Mouse (Mus musculus) neural tube, embryonic 14.5 days (tissue): ENCODE measurements around the gene Prr15l. TPM values are rescaled to one million over a fixed set of nuclear protein-coding genes. Genes with fewer than 3 reads are reported as not detected.

Source experiments
- ATAC-seq: fragments of 200-750 bp; cut with Nextera tagmentation; 2 replicates; pipeline ENCODE4 v1.8.0; 2017; ENCODE audit warnings: low read depth, mild to moderate bottlenecking, moderate TSS enrichment, moderate library complexity
- H3K27ac ChIP-seq: fragments of 300-500 bp; sonication (generic); 2 replicates; pipeline ENCODE4 v1.5.1; 2014; ENCODE audit warnings: low read depth, mild to moderate bottlenecking, control low read depth, low read length, moderate library complexity, mixed read lengths
- H3K27me3 ChIP-seq: fragments of 300-500 bp; sonication (generic); 2 replicates; pipeline ENCODE4 v1.6.1; 2014; ENCODE audit warnings: low read length; ENCODE audit not compliant: control insufficient read depth, insufficient read depth
- H3K36me3 ChIP-seq: fragments of 300-500 bp; sonication (generic); 2 replicates; pipeline ENCODE4 v1.6.1; 2014; ENCODE audit warnings: low read length, mixed read lengths; ENCODE audit not compliant: control insufficient read depth, insufficient read depth
- H3K4me1 ChIP-seq: fragments of 300-500 bp; sonication (generic); 2 replicates; pipeline ENCODE4 v1.6.1; 2014; ENCODE audit warnings: low read length; ENCODE audit not compliant: control insufficient read depth, insufficient read depth
- H3K4me2 ChIP-seq: fragments of 300-500 bp; sonication (generic); 2 replicates; pipeline ENCODE4 v1.6.1; 2014; ENCODE audit warnings: mild to moderate bottlenecking, low read depth, low read length, control low read depth
- H3K4me3 ChIP-seq: fragments of 300-500 bp; sonication (generic); 2 replicates; pipeline ENCODE4 v1.5.1; 2014; ENCODE audit warnings: low read depth, low read length, control low read depth, mixed read lengths
- H3K9ac ChIP-seq: fragments of 300-500 bp; sonication (generic); replicated peaks from 2 replicates; pipeline ENCODE4 v1.6.1; 2014; ENCODE audit warnings: low read depth, mild to moderate bottlenecking, control low read depth, low read length, mixed read lengths
- H3K9me3 ChIP-seq: fragments of 300-500 bp; sonication (generic); 2 replicates; pipeline ENCODE4 v1.6.1; 2016; ENCODE audit warnings: low read length; ENCODE audit not compliant: control insufficient read depth
- WGBS: fragments of 180-500 bp; shearing (Covaris S2); extraction: QIAGEN DNeasy Blood & Tissue Kit; methylation state at CpG from one replicate; pipeline ENCODE4 v1.1.7; 2014; 5-methylcytosine and 5-hydroxymethylcytosine counted together
- polyA plus RNA-seq: library from polyadenylated mRNA; unstranded; fragments of >200 nt; fragmentation: Nextera tagmentation; extraction: Ambion mirVana; gene quantifications from 2 replicates; pipeline ENCODE4 v1.2.1, GENCODE M21; 2014

Gene Prr15l
- polyA plus RNA-seq, 1 experiment from 2014 or later: 0.36 TPM

GRCm38 (mm10) chr11:96916044-96916884 is 11.6 kb upstream of the Prr15l start, which contains the start of gene Cdk5rap3:
Cdk5rap3 (minus strand) TSS chr11:96916496.
- Histone ChIP-seq H3K4me3 (peak within 1 kb of the TSS; percentile 52), H3K9me3 (no peaks in the 10 kb centered on the region), H3K4me1 (peaks cover 6% of the 10 kb centered on the region; the same call in 1 of the 2 replicates), H3K27me3 (no peaks in the 10 kb centered on the region), H3K36me3 (peaks cover 3% of the 10 kb centered on the region; the same call in 1 of the 2 replicates), H3K27ac (peak within 1 kb of the TSS; percentile 36), H3K9ac (peak within 1 kb of the TSS; percentile 53), H3K4me2 (peak within 1 kb of the TSS; percentile 81)
- peak; percentile 98 for ATAC-seq
- WGBS: under 1% methylated on average over 55 of the region's 55 CpGs

- Histone ChIP-seq H3K4me1 (peaks cover 6% of the 10 kb centered on the region; the same call in 1 of the 2 replicates), H3K27me3 (no peaks in the 10 kb centered on the region), H3K4me2 (peak overlapping the region; percentile 33), H3K9me3 (no peaks in the 10 kb centered on the region), H3K9ac (no peak overlapping the region), H3K27ac (no peak overlapping the region), H3K4me3 (peak overlapping the region; percentile 16; the same call in 1 of the 2 replicates), H3K36me3 (no peaks in the 10 kb centered on the region)
- ATAC-seq: peak; percentile 5; the same call in 1 of the 2 replicates
- WGBS: 35% methylated on average over 12 of the region's 13 CpGs
Measured at GRCm38 (mm10) chr11:96916885-96917396, 11.0 kb upstream of the Prr15l start.

- Histone ChIP-seq H3K9me3 (no peaks in the 10 kb centered on the region), H3K9ac (no peak overlapping the region), H3K27ac (no peak overlapping the region), H3K4me3 (no peak overlapping the region), H3K4me1 (peaks cover 6% of the 10 kb centered on the region; the same call in 1 of the 2 replicates), H3K4me2 (no peak overlapping the region), H3K36me3 (no peaks in the 10 kb centered on the region), H3K27me3 (no peaks in the 10 kb centered on the region)
- WGBS: 91% methylated on average over 6 of the region's 6 CpGs
- ATAC-seq: no peak
Measured at GRCm38 (mm10) chr11:96917415-96917814, 10.5 kb upstream of the Prr15l start.

GRCm38 (mm10) chr11:96919003-96919402 is 8.9 kb upstream of the Prr15l start:
- peaks cover 6% of the 10 kb centered on the region; the same call in 1 of the 2 replicates for H3K4me1 ChIP-seq
- H3K36me3 ChIP-seq: no peaks in the 10 kb centered on the region
- no peaks in the 10 kb centered on the region for H3K9me3 ChIP-seq
- no peak overlapping the region for H3K4me2 ChIP-seq
- no peaks in the 10 kb centered on the region for H3K27me3 ChIP-seq
- 63% methylated on average over 6 of the region's 6 CpGs for WGBS
- H3K9ac ChIP-seq: no peak overlapping the region
- ATAC-seq: no peak
- no peak overlapping the region for H3K4me3 ChIP-seq
- no peak overlapping the region for H3K27ac ChIP-seq

GRCm38 (mm10) chr11:96924861-96925260 is 3.0 kb upstream of the Prr15l start:
- no peaks in the 10 kb centered on the region for H3K27me3 ChIP-seq
- WGBS: 85% methylated on average over 11 of the region's 11 CpGs
- ATAC-seq: no peak

GRCm38 (mm10) chr11:96925469-96926148 is 2.3 kb upstream of the Prr15l start:
- Histone ChIP-seq H3K9me3 (no peaks in the 10 kb centered on the region), H3K36me3 (no peaks in the 10 kb centered on the region), H3K4me3 (no peak overlapping the region), H3K9ac (no peak overlapping the region), H3K4me1 (no peaks in the 10 kb centered on the region), H3K27ac (no peak overlapping the region), H3K4me2 (no peak overlapping the region), H3K27me3 (no peaks in the 10 kb centered on the region)
- WGBS: 83% methylated on average over 12 of the region's 12 CpGs
- no peak for ATAC-seq

More at GRCm38 (mm10) chr11:96924861-96925260, 3.0 kb upstream of the Prr15l start:
- Histone ChIP-seq H3K4me3 (no peak overlapping the region), H3K36me3 (no peaks in the 10 kb centered on the region), H3K27ac (no peak overlapping the region), H3K4me2 (no peak overlapping the region), H3K4me1 (no peaks in the 10 kb centered on the region), H3K9me3 (no peaks in the 10 kb centered on the region), H3K9ac (no peak overlapping the region)

- WGBS: 89% methylated on average over 5 of the region's 5 CpGs
- Histone ChIP-seq H3K36me3 (no peaks in the 10 kb centered on the region), H3K4me3 (no peak overlapping the region), H3K27ac (no peak overlapping the region), H3K9ac (no peak overlapping the region), H3K27me3 (no peaks in the 10 kb centered on the region), H3K4me2 (no peak overlapping the region), H3K9me3 (no peaks in the 10 kb centered on the region), H3K4me1 (no peaks in the 10 kb centered on the region)
- ATAC-seq: no peak
Measured at GRCm38 (mm10) chr11:96926587-96926986, 1.3 kb upstream of the Prr15l start.

- Histone ChIP-seq H3K4me1 (no peaks in the 10 kb centered on the region), H3K27ac (no peak overlapping the region), H3K27me3 (no peaks in the 10 kb centered on the region), H3K4me2 (no peak overlapping the region), H3K9me3 (no peaks in the 10 kb centered on the region), H3K36me3 (no peaks in the 10 kb centered on the region), H3K9ac (no peak overlapping the region), H3K4me3 (no peak overlapping the region)
- no peak for ATAC-seq
- 7% methylated on average over 5 of the region's 5 CpGs for WGBS
Measured at GRCm38 (mm10) chr11:96928691-96929090, 787 bp downstream of the Prr15l start.
